Mouse (Mus musculus): ENCODE measurements around the gene Mars.

The Mars gene

DNA sequence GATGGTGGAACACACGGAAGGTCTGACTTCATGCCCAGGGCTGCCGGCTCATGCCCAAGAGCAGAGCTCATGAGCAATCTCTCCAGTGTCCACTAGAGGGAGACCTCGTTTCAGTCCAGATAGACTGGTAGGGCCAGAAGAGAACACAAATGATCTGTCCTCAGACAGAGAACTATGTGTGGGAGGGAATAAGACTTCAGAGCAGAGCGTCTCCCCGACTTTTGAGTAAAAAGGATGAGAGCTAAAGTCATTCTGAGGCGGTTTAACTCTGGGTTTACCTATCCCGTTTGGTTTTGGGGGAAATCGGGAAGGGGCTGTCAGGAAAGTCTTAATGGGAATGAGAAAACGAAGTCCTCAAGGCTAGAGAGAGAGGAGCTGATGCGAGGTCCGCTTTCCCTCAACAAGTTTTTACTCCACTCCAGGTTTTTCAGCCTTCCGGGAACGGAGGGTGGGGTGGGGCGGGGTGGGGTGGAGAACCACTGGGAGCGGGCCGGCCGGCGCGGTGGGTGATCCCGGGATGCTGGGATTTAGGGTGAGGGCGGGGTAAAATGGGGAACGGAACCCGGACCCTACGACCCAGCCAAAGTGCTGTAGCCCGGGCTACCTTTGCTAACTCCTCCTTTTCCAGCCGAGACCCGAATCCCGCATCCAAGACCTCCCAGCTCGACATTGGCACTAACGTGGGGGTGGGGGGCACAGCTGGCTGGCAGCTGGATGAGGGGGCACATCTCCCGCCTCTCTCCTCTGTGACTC lies 27.5 kb upstream of the Mars start:
- in situ Hi-C loops (cut with MboI; ENCODE audit: unreplicated experiment in 2 of 2): loop anchor here in 1 of 2 experiments (5.0 kb wide), 2 partner anchors 162 to 212 kb away; no protein-coding TSS in a partner anchor

DNA sequence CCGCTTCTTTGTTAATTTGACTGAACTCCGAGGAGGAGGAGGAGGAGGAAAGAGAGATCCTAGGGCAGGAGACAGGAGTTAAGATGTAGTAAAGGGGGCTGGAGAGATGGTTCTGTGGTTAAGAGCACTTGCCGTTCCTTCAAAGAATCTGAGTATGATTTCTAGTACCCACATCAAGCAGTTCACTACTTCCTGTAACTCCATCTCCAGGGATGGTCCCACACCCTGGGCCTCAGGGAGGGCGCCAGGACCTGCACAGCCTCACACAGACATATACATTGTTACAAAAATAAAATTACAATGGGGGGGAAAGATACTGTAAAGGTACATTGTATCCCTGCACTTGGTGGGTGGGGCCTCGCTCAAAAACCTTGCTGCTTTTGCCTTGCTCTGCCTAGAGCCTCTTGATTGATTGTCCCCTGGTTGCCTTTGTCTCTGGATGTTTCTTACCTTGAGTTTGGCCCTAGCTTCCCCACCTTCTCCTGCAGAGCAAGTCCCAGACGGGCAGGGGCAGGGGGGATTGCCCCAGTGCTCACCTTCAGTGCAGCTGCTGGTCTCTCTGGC lies 26.0 kb upstream of the Mars start:
- in situ Hi-C loops (cut with MboI; ENCODE audit: unreplicated experiment in 2 of 2): loop anchor here in 1 of 2 experiments (5.0 kb wide), 2 partner anchors 160 to 210 kb away; no protein-coding TSS in a partner anchor

DNA sequence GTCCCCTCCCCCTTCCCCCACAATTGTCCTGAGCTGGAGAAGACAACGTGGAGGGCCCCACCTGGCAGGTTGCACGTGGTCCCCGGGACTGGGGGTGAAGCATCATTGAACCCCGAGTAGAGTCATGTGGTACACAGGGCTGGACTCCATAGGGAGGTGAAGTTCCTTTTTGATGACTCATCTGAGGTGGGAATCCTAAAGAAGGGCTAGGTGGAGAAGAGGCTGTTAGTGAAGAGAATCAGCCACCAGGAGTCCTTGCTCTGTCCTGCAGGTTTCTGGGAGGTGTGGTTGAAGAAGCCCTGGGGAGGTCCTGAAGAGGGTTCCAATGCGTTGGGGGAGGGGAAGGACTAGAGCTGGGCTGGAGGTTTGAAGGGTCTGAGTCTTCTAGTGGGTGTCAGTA lies 25.4 kb upstream of the Mars start:
- in situ Hi-C loops (cut with MboI; ENCODE audit: unreplicated experiment in 2 of 2): loop anchor here in 1 of 2 experiments (5.0 kb wide), 2 partner anchors 160 to 210 kb away; no protein-coding TSS in a partner anchor

DNA sequence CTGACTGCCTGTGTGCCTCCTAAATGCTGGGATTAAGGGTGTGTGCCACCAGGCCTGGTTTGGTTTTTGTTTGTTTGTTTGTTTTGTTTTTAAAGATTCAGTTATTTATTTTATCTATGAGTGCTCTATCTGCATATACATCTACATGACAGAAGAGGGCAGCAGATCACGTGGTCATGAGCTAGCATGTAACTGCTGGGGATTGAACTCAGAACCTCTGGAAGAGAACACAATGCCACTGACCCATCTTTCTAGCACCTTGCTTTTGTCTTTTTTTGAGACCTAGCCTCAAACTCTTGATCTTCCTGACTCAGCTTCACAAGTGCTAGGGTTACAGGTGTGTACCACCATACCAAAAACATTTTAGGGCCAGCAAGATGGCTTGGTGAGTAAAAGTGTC lies 23.7 kb upstream of the Mars start:
- in situ Hi-C loops (cut with MboI; ENCODE audit: unreplicated experiment in 2 of 2): loop anchor here in 1 of 2 experiments (5.0 kb wide), 2 partner anchors 158 to 208 kb away; no protein-coding TSS in a partner anchor

DNA sequence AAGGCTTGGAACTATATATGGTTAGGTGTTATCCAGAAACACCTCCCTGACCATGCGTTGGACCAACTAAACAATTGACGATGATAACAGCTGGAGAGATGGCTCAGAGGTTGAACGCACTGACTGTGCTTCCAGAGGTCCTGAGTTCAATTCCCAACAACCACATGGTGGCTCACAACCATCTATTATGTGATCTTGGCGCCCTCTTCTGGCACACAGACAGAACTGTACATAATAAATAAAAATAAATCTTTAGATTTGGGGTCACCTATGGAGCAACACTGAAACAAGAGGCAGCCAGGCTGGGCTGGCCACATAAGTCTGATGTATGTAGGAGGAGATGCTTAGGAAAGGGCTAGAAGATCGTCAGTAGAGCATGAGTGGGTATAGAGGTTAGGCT lies 21.6 kb upstream of the Mars start:
- in situ Hi-C loops (cut with MboI; ENCODE audit: unreplicated experiment in 2 of 2): loop anchor here in 1 of 2 experiments (5.0 kb wide), 1 partner anchor 156 kb away; no protein-coding TSS in a partner anchor

DNA sequence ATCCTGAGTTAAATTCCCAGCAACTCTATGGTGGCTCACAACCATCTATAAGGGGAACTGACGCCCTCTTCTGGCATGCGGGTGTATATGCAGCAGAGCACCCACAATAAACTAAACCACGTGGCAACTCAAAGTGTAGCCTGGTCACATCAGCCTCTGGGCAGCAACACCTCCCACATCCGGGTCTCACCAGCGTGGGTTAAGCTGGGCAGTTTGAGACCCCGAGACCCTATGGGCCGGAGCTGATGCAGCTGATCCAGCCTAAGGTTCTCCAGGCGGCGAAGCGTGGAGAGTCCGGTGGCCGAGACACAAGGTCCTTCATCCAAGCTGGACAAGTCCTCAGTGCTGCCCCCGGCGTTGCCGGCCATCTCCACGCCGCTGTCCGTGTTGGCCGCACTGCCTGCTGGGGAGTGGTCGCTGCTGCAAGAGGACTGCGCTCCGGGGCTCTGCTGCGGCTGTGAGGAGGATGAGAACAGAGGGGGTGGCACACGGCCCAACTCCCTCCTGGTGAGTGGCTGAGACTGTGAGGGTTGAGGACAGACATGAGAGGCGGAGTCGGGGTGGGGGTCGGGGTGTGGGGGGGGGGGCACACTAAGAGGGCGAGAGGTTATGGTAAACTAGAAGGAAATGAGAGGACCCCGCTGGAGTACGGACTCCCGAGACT lies 20.8 kb upstream of the Mars start:
- in situ Hi-C loops (cut with MboI; ENCODE audit: unreplicated experiment in 2 of 2): loop anchor here in 1 of 2 experiments (5.0 kb wide), 1 partner anchor 155 kb away; no protein-coding TSS in a partner anchor

DNA sequence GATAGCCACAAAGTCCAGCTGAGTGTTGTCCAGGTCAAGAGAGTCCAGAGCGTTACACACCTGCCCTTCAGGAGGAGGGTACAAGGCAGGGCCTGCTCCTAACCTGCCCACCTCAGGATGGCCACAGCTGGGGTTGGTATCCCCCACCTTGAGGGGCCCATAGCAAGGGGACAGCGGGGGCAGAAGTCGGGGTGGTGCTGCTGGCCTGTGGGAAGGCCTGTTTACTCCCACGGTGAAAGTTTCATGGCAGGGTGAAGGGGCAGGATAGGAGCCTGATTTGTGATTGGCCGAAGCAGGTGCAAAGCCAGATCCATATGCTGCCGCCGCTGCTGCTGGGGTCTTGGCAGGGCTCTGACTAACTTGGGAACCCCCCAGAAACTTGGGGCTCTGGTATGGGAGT lies 18.6 kb upstream of the Mars start:
- in situ Hi-C loops (cut with MboI; ENCODE audit: unreplicated experiment in 2 of 2): loop anchor here in 1 of 2 experiments (5.0 kb wide), 1 partner anchor 153 kb away; no protein-coding TSS in a partner anchor

DNA sequence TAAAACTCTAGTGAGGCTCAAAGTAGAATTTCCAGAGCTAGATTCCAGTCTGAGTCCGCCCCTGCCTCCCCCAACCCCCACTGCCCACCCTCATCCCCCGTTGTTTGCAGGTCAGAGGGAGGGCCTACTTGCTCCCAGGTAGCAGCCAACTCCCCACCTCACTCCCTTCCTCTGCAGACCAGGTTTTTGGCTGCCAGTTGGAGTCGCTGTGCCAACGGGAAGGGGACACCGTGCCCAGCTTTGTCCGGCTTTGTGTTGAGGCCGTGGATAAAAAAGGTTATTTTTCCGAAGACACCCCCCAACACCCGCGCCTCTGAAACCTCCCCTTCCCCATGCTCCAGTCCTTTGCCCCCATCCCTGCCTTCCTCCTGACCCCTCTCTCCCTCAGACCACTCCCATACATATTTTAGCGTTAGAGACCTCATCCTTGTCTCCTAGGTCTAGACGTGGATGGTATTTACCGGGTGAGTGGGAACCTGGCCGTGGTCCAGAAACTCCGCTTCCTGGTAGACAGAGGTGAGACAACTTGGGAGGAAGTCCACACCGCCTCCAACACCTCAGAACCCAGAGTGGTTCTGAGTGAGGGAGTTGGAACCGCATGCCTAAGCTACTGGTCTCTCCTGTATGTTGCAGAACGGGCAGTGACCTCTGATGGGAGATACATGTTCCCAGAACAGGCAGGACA lies 16.0 kb upstream of the Mars start:
- in situ Hi-C loops (cut with MboI; ENCODE audit: unreplicated experiment in 2 of 2): no loop called here

DNA sequence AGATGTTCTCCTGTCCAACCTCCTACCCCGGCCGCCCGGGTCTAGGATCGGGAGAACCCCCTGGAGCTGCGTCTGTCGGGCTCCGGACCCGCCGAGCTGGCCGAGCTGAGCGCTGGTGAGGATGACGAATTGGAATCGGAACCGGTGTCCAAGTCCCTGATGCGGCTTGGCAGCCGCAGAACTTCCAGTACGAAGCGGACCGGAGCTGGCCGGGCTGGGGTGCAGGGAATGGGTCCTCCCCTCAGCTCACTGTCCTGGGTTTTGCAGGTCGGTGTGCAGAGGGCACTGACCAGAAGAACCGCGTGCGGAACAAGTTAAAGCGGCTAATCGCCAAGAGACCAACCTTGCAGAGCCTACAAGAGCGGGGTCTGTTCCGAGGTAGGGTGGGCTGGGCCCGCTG lies 15.2 kb upstream of the Mars start:
- in situ Hi-C loops (cut with MboI; ENCODE audit: unreplicated experiment in 2 of 2): no loop called here

DNA sequence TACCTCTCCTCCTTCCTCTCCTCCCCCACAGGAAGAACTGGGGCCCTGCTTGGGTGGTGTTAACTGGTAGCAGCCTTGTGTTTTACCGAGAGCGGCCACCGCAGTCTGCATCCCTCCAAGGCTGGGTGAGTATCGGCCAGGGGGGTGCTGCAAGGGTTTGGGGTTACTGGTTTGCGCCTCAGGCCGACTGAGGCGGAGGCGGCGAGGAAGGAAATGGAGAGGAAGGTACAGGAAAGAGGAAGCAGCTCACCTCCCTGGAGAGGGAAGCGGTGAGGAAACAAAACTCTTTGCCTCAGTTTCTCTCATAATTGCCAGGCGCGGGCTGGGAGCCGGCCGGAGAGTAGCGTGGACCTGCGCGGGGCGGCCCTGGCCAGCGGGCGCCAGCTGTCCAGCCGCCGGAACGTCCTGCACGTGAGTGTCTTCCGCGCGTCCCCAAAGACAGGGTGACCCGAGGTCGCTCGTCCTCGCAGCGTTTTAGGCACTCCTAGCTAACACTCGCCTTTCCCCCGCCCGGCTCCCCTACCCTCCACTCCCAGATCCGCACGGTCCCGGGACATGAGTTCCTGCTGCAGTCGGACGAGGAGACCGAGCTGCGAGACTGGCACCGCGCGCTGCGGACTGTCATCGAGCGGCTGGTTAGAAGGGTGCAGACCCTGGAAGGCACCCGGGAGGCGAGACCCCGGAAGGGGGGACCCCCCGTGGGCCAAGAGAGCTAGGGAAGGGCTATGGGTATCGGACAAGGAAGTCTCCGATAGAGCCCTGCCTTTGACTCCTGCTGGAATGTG lies 14.6 kb upstream of the Mars start:
- in situ Hi-C loops (cut with MboI; ENCODE audit: unreplicated experiment in 2 of 2): no loop called here

DNA sequence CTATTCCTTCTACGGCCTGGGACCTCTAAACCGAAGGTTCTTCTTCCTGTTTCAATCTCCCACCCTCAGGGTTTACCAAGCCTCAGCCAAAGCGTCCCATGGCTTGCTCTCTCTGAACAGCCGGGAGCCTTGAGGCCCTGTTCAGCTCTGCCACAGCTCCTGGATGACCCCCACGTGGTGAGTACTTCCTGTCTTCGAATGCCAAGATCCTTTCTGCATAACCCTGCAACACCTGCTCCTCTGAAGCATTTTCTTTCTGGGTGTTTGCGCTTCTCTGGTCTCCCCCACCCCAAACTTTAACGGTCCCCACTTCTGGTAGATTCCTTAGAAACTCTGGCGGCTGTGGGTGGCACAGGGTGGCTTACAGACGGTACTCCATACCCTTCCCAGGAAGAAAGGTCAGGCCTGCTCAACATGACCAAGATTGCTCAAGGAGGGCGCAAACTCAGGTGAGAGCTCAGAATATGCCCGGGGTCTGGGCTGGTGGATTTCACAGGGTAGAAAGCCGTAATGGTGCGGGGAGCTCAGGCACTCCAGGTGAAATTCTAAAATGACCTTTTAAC lies 13.9 kb upstream of the Mars start:
- in situ Hi-C loops (cut with MboI; ENCODE audit: unreplicated experiment in 2 of 2): no loop called here

DNA sequence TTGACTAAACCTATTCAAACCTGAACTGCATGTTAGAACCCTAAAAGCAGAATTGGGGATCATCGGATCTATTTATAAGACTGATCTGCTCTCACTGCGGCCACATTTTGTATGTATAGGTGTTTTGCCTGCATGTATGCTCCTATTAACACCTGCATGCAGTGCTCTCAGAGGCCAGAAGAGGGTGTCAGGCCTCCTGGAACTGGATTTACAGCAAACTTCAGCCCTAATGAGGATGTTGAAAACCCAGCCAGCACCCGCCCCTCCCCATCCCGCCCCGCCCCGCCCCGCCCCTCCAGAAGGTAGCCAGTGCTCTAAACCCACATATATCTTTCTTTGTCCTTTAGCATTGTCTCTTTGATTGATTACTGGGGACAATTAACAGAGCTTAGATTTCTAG lies 12.9 kb upstream of the Mars start:
- in situ Hi-C loops (cut with MboI; ENCODE audit: unreplicated experiment in 2 of 2): no loop called here

DNA sequence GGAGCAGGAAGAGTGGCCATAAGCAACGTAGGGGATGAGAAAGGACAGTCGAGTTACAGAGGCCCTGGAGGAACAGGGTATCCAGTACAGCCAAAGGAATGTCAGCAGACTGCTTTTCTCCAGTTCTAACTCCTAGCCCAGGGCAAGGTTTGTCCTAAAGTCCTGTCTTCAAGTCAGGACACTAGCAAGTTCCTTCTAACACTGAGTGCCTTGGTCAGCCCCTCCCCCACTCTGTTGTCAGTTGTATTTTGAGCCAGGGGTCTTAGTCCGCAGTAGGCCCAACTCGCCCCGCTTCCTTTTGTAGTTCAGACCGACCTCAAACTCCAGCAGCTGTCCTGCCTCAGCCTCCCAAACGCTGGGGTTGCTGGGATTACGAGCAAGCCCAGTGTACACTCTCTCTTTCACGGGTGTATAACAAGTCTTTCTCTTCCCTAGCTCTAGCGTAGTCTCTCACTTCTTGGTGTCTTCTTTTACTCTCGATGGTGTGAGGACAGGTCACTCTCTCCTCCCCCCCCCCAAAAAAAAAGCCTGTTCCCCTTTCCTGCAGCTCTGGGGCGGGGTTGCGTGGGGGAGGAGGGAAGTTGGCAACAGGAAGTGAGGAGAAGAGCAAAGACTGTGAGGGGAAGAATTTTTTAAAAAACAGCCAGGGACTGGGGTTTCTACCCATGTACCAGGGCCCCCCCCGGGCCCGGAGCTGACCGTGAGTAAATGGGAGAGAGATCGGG lies 11.7 kb upstream of the Mars start:
- in situ Hi-C loops (cut with MboI; ENCODE audit: unreplicated experiment in 2 of 2): no loop called here

DNA sequence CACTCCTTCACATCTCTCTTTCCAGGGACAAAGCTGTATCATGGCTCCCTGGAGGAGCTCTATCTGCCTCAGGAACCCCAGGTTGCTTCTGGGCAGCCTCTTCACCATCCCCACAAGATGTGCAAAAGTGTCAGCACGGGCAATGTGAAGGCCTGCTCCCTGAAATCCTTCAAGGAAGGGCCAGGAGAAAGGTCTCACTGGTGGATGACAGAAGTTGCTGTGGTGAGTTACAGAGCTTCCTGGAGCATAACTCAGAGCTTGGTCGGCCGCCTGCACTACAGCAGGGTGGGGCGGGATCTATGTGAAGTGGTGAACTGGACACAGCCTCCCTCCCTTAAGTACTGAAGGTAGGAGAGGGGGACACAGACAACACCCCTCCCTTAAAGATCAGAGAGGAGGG lies 11.1 kb upstream of the Mars start:
- in situ Hi-C loops (cut with MboI; ENCODE audit: unreplicated experiment in 2 of 2): no loop called here

DNA sequence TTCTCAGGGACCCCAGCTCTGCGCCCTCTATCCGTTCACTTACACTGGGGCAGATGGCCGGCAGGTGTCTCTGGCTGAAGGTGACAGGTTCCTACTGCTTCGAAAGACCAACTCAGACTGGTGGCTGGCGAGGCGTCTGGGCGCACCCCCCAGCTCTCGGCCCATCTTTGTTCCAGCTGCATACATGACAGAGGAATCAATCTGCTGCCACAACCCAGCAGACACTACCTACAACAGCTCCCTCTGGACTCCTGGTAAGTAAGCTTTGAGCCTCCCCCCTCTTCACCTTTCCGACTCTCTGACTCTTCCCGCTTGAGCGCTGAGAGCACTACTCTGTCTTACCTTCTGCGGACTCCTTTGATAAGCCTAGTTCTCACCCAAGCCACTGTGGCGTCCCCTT lies 10.6 kb upstream of the Mars start:
- in situ Hi-C loops (cut with MboI; ENCODE audit: unreplicated experiment in 2 of 2): no loop called here

DNA sequence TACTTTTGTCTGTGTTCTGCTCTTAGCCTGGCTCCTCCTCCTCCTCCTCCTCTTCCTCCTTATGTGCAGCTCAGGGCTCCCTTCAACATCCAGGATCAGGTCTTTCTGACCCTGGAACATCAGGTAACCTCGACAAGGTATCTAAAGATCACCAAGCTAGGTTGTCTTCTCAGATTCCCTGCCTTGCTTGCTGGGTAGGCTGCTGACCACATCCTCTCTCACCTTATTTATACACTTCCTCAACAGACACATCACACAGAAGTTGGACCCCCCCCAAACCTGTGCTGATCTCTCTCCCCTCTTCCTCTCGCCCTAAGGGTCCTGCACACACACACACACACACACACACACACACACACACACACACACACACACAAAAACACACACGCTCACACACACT lies 10.0 kb upstream of the Mars start, which contains the start of gene Arhgap9:
TSS of gene Arhgap9 (plus strand) at position 344 of the 400 bp plus-strand sequence.
- in situ Hi-C loops (cut with MboI; ENCODE audit: unreplicated experiment in 2 of 2): no loop called here

DNA sequence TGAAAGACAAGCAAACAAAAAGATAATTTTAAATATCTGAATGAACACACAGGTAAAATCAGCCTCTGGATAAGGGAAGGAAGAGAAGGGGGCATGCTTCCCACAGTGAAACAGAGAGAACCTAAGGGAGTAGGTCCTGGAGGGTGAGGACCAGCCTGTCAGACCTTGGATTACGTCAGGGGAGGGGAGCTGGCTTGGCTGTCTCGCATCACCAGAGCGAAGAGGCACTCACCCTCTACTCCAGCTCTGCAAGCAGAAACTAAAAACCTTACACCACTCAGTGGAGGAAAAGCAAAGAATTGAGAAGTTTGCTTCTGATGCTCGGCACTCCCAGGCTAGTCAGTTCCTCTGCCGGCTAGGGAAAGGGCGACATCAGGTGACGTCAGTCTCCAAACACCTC lies 8.4 kb upstream of the Mars start:
- in situ Hi-C loops (cut with MboI; ENCODE audit: unreplicated experiment in 2 of 2): no loop called here

DNA sequence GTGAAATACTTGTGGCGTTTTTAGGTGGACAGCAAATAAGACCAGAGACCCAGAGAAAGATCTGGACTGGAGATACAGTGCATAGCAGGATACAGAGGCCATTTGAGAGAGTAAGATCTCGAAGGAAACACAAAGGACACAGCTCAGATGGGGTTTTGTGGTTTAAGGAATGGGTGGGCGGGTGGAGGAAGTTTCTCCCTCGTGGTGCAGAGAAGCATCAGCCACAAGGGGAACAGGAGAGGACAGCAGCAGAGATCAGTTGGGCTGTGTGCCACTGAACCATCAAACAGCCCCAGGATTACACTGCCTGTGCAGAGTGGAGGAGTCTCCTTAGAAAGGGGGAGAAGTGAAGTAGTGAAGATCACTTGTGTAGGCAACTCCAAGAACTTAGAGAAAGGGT lies 6.4 kb upstream of the Mars start:
- in situ Hi-C loops (cut with MboI; ENCODE audit: unreplicated experiment in 2 of 2): no loop called here

DNA sequence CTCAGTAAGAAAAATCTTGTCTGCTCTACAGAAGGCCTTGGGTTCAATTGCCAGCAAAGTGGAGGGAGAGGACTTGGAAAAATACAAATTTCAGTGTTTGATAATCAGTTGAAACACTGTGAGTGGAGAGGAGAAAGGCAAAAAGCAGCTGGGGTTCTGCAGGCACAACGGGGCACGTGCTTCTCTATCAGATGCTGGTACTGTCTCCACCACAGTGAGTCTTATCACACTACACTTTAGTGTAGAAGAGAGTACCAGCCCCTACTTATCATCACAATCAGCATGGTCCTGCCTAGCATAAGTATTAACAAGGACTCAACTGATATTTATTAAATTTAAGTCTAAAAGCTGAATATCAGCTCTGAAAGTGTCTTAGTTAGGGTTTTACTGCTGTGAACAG lies 5.7 kb upstream of the Mars start:
- in situ Hi-C loops (cut with MboI; ENCODE audit: unreplicated experiment in 2 of 2): no loop called here
